ENCODE assay signal across 8 mouse cellular contexts in the genomic region with DNA sequence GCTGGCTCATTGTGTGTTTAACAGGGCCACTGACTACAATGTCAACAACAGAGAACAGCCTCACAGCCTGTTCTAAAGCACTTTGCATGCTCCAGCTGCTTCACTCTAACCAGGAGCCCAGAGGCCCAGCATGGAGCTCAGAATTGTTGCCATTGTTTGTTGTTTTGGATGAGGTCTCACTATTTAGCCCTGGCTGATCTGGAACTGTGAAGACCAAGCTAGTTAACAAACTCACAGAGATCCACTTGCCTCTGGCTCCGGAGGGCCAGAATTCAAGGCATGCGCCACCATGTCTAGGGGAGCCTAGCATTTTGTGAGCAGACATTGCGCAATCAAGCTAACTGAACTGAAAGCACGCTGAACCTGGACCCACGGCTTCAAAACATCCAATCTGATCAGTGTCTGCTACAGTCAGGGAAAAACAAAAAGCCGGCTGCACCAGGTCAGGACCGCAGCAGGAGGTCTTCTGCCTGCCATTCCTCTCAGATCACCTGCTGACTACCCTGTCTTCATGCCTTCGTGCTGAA. TPM values are rescaled to one million over a fixed set of nuclear protein-coding genes. Genes with fewer than 3 reads are reported as not detected.
DNase-seq lines count a peak whose midpoint lies in the region; ATAC-seq lines count a peak whose summit lies in the region.

No protein-coding gene starts in this region.

- no peak overlapping the region for H3K4me3 ChIP-seq in embryonic facial prominence, embryonic 13.5 days
- no peak overlapping the region for H3K4me3 ChIP-seq in kidney, embryonic 15.5 days (replicated peaks)

- DNase-seq in lung, adult 18-20 months = peak; percentile 31 to 49
- DNase-seq in lung, postnatal 25 days (ENCODE audit: low spot score) = no peak
- DNase-seq in lung, postnatal 36 days = peak; percentile 50
- DNase-seq in right cerebral cortex, postnatal 14 days = no peak
- DNase-seq in T-cell, adult 2 months (ENCODE audit: low spot score) = no peak
- no peak for DNase-seq in frontal cortex, postnatal 10 days (ENCODE audit: low spot score in 2 of 2)

- no peak for ATAC-seq in embryonic facial prominence, embryonic 13.5 days (ENCODE audit: insufficient number of reproducible peaks, insufficient read depth, low FRiP score, low TSS enrichment, low read depth)
- ATAC-seq in kidney, embryonic 15.5 days (replicated peaks; ENCODE audit: low FRiP score) = no peak

- peaks cover 6% of the 10 kb centered on the region; the same call in 1 of the 2 replicates for H3K4me1 ChIP-seq in embryonic facial prominence, embryonic 13.5 days
- peaks cover 12% of the 10 kb centered on the region for H3K4me1 ChIP-seq in kidney, embryonic 15.5 days

- H3K27me3 ChIP-seq in embryonic facial prominence, embryonic 13.5 days = no peaks in the 10 kb centered on the region
- H3K27me3 ChIP-seq in kidney, embryonic 15.5 days = no peaks in the 10 kb centered on the region

- 0 out of 2 replicates have a peak overlapping the region, but pooled peaks have one; percentile 6 for H3K9ac ChIP-seq in embryonic facial prominence, embryonic 13.5 days
- no peak overlapping the region for H3K9ac ChIP-seq in kidney, embryonic 15.5 days

- H3K4me2 ChIP-seq in embryonic facial prominence, embryonic 13.5 days = no peak overlapping the region; the same call in 1 of the 2 replicates
- no peak overlapping the region for H3K4me2 ChIP-seq in kidney, embryonic 15.5 days

- H3K27ac ChIP-seq in embryonic facial prominence, embryonic 13.5 days = peak overlapping the region; percentile 51
- peak overlapping the region; percentile 79 for H3K27ac ChIP-seq in kidney, embryonic 15.5 days

- H3K9me3 ChIP-seq in embryonic facial prominence, embryonic 13.5 days = no peaks in the 10 kb centered on the region
- H3K9me3 ChIP-seq in kidney, embryonic 15.5 days (replicated peaks) = no peaks in the 10 kb centered on the region

- H3K36me3 ChIP-seq in embryonic facial prominence, embryonic 13.5 days = no peaks in the 10 kb centered on the region
- no peaks in the 10 kb centered on the region for H3K36me3 ChIP-seq in kidney, embryonic 15.5 days

- 26% methylated on average over 8 of the region's 8 CpGs for WGBS in embryonic facial prominence, embryonic 13.5 days
- WGBS in kidney, embryonic 15.5 days = 41% methylated on average over 8 of the region's 8 CpGs

RNA-seq across cellular contexts. Expression of a gene that starts 4.6 kb away (rescaled TPM):
- 82.4 and 88.9 TPM in 2 replicates for polyA plus RNA-seq in embryonic facial prominence, embryonic 13.5 days (2015; fragmentation: Nextera tagmentation; extraction: Ambion mirVana)
- polyA plus RNA-seq in kidney, embryonic 15.5 days (2015; fragmentation: Nextera tagmentation; extraction: Ambion mirVana) = 71.6 and 78.1 TPM in 2 replicates

RNA-seq across cellular contexts. Expression of a gene that starts 41.9 kb away (rescaled TPM):
- 0.18 and 0.44 TPM in 2 replicates for polyA plus RNA-seq in embryonic facial prominence, embryonic 13.5 days (2015; fragmentation: Nextera tagmentation; extraction: Ambion mirVana)
- 11.1 and 15.8 TPM in 2 replicates for polyA plus RNA-seq in kidney, embryonic 15.5 days (2015; fragmentation: Nextera tagmentation; extraction: Ambion mirVana)

RNA-seq across cellular contexts. Expression of a gene that starts 58.7 kb away (rescaled TPM):
- polyA plus RNA-seq in embryonic facial prominence, embryonic 13.5 days (2015; fragmentation: Nextera tagmentation; extraction: Ambion mirVana) = 810 and 879 TPM in 2 replicates
- polyA plus RNA-seq in kidney, embryonic 15.5 days (2015; fragmentation: Nextera tagmentation; extraction: Ambion mirVana) = 872 and 889 TPM in 2 replicates

Comparison
In these comparisons a context has a peak if more than half of its experiments do, and no peak if none do; other contexts are left out.
1. DNase-seq: peak in lung, adult 18-20 months (2 of 2) and lung, postnatal 36 days (single experiment); none in lung, postnatal 25 days (single experiment), right cerebral cortex, postnatal 14 days (single experiment), T-cell, adult 2 months (single experiment) and frontal cortex, postnatal 10 days (0 of 2).